Mouse (Mus musculus) NIH3T3 (cell line): ENCODE data around the gene Prkcd.
"Not testable (repeated sequence)": the region's sequence is repeated elsewhere in the genome, so short reads cannot be mapped to it uniquely, and the experiment has no call there.

ENCODE experiments used
- DNase-seq: peaks from one replicate; pipeline ENCODE4 v3.0.0-alpha.2; 2012; ENCODE audit warnings: low read depth

Prkcd gene

DNA sequence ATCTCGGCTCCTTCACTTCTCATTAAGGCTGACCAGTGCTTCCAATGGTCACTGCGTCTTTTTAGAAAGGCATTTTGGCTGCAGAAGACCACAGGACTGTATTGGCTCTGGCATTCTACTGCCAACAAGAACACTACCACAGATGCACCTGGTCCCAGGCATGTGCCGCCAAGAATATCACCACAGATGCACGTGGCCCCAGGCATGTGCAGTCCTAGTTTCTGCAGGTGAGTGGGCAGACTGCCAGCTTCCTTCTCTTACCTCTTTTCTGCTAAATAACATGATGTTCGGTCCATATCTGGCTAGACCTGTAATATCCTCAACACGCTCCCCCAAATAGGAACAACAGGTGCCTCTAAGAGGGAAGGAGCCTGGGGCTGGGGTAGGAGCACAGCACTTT is 17.8 kb downstream of the Prkcd start:
- DNase-seq: no peak

DNA sequence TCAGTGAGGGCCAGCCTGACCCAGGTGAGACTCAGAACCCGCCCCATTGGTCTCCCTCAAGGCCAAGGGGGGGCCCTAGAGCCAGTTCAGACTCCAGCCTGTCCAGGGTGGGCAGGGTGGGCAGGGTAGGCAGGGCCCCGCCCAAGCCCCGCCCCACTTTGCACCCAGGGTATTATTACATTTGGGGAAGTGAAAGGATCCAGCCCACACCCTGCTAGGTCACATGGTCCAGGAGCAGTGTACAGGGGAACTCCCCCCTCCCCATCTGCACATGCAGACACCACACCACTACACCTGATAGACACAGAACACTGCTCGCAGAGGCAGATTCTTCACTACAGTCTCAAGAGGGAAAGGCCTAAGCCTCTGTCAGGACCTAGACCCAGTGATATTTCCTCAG is 18.3 kb downstream of the Prkcd start:
- DNase-seq: no peak

DNA sequence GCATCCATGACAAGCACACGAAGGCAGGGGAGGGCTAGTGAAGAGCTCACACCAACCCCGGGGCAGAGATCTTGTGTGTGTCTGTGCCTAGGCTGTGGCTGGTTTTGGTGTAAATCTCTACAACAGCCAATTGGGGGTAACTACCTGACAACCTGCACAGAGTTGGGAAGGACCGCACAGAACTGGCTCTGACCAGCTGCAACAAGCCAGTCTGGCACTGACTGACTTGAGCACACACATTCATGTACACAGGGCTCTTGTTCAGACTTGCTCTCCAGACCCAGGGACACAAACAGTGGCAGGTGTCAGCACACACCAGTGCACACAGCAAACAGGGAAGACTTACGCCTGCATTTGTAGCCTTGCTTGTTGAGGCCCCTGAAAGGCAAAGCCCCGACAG is 19.2 kb downstream of the Prkcd start:
- DNase-seq: no peak

DNA sequence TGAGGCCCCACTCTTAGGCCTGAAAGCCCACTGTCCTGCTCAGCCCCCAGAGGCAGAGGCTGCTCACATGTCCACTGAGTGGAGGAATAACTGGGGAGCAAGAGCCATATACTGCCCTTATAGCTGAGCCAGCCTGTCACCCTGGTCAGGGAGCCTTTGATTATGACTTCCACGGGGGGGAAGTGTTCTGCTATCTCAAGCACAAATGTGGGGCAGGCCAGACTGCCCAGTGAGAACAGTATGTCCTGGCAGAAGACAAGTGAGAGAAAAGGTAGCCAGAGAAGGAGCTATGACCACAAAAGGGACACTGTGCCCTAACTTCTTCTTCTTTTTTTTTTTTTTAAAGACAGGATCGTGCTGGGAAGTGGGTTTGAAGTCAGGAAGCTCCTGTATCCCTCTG is 28.9 kb downstream of the Prkcd start:
- DNase-seq: no peak

DNA sequence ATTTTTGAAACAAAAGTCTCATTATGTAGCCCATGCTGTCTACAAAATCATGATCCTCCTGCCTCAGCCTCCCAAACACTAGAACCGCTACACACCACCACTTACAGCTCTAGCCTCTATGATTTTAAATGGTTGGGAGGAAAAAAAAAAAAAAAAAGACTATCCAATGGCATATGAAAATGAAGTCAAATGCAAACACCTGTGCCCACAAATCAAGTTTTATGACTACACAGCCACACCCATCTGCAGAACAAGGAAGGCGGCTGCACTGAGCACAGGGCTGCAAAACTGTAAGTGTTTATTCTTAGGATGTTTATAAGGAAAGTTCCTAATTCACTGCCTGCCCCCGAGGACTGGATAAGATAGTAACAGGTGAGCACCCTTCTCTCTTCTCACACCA is 29.6 kb downstream of the Prkcd start:
- no peak for DNase-seq

DNA sequence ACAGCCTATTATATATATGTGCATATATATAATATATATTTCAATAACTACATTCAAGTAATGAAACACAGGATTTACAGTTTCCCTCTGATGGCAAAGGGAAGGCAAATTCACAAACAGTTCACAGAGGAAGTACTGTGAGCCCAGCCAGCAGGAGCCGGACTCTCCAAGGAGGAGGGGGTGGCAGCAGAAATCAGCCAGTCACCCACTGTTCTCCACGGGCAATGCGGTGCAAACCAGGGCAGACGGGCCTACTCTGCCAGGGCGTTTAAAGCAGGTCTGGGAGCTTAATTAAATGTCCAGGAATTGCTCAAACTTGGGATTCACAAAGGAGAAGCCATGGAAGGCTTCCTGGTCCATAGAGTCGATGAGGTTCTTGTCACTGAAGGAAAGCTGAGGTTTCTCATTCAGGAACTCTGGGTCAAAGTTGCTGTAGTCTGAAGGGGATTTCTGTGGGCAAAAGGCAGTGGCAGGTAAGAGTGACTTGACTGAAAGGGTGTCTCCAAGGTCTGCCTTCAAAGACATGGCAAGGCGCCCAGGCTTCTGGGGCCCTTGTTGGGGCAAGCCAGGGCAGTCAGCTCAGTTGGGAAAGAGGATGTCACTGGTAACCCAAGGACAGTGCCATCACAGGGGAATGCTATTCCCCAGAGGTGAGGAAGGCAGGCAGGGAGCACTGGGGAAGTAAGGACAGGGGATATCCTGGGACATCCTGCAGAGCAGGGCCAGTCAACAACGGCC is 30.3 kb downstream of the Prkcd start:
- DNase-seq: no peak

DNA sequence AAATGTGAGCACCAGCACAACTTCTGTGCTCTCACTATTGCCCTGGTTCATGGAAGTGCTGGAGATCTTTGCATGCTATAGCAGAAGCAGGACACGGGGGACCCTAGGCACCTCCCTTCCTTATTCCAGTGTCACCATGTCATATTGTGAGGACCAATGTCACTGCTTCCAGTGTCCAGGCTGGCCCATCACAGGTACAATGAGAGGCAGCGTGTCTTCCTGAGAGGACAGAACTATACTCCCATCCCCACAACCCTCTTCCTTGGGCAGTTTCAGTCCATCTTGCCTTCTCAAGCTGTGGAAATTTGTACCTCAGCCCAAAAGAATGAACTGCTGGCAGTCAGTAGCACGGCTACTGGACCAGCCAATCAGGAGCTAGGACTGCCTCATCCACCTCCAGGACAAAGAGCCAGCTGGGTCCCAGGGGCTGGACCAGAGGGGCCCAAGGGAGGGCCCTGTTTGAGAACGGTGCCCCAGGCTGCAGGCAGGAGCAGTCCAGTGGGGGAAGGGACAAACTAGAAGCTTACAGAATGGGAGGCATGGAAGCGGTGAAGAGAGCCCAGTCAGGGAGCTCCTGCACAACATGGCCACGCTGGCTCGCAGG is 31.8 kb downstream of the Prkcd start:
- DNase-seq: peak; percentile 84

DNA sequence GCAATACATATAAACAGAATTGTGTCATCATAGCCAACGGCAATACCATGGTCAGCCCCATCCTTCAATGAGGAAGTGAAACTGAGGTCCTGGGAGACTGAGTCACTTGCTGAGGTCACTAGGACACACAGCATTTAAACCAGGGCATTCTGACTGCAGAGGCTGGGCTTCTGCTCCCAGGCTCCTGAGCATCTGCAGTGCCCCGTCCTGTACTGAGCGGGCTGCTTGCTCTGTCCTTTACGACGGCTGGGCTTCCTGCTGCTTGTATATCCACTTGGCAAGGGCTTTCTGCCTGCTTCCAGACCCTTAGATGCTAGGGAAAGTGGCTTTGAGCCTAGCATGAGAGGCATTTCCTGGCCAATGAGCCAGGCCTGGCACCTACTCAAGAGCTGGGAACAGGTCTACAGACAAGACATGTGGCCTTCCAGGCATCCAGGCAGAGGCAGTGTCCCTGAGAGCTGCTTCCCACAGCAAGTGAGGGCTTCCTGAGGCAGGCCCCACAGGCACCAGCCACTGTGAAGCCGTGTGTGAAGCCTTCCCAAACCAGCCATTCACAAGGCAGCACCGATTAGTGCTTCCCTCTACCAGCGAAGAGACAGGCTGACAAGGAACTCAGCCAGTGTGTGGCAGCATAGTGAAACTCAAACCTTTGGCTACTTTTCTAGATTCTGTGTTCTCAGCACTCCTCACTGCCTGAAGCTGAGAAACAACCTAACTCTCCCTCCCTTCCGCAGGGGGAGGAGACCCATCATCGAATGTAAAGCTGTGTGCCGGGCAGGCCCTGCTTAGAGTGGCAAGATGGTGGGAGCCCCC is 32.5 kb downstream of the Prkcd start:
- DNase-seq: peak; percentile 68

DNA sequence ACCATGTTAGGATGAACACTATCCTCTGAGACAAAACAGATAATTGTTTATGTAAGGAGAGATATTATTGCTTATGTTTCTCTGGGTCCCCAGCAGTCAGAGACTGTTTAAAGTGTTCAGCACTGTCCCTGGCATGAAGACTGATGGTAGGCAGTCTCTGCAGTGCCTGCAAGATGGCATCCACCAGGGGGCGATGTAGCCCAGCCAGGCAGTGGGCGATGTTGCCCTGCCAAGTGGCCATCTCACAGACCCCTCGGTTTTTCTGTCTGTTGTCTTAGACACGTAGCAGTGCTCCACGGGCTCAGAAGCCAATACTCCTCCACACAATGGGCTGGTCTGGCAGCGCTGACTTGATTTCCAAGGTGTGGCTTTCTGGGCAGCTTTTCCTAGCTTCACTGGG is 34.6 kb downstream of the Prkcd start:
- peak; percentile 87 for DNase-seq

DNA sequence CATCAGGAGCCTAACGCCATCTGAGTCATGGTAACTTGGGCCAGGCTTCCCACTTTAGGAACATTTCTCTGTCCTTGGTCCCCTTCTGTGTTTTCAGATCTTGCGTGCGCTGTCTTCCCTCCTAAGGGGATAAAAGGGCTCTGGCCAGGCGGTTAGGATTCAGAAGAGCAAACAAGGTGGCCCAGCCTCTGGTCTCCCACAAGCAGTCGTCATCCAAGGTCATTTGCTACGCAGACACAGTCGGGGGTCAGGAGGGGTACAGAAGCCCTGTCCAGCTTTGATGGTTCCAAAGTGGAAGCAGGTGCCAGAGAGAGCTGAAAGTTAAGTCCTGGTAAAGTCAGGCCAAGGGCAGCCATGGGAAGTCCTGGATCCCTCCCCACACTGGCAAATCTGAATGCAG is 35.1 kb downstream of the Prkcd start:
- DNase-seq: no peak

DNA sequence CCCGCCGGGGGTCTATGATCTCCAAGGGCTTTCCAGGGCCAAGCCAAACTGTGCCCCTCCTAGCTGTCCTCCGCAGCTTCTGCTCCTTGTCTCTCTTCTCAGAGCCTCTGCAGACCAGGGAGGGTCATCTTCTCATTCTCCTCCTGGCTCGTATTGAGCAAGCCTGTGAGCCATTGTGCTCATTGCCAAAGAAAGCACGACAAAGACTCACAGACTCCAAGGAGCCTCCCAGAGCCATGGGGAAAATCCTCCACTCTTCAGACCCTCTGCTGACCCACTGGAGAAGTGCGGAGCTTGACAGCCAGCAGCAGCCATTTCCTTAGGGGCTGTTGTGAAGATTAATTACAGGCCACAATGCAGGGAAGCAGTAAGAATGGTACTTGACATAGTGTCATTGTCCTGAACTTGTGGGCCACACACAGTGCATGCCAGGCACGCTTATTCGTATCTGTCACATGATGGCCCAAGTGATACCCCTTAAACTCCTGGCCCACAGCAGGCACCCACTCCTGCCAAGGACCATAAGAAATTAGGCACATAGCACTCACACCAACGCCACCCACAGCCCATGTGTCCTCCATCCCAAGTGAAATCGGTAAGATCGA is 35.9 kb downstream of the Prkcd start:
- peak; percentile 34 for DNase-seq

DNA sequence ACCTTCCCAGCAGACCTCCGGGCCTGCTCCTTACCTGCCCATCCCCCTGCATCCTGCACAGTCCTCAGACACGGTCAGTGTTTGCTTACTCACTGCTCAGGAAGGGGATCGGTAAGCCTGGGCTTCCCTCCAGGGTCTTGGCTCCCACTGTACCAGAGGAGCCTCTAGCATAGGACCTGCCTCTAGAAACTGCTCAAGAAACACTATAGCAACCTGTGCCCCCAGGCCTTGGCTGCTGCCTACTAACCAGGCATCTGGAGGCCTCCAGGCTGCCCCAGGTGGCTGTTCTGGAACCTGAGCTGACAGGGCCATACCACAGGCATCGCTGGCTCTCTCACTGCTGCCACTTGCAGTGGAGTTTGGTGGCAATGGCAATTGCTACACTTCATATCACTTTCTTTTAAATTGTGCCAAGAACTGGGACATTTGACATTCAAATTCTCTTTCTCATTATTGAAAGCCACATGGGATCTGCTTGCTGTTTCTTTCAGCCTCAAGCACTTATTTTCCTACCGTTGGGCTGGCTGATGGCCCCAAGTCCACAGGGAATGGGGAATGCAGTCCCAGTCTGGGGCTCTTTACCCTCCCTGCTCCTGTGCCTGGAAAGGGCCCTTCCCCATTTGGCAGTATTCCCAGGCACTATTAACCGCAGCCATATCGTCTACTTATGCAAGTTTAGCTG is 39.1 kb downstream of the Prkcd start:
- DNase-seq: peak; percentile 57

DNA sequence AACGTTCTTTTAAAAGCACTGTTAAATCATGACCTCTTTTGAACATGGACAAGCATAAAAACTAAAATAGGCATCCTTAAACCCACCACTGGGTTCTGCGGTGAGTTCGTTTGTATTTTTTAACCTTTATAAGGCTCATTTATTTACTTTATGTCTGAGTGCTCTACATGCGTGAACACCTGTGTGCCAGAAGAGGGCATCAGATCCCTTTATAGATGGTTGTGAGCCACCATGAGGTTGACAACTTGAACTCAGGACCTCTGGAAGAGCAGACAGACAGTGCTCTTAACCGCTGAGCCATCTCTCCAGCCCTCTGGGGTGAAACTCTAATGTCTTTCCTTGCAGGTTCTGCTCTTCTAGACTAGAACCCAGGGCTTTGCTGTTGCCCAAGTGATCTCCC is 40.7 kb downstream of the Prkcd start:
- no peak for DNase-seq

DNA sequence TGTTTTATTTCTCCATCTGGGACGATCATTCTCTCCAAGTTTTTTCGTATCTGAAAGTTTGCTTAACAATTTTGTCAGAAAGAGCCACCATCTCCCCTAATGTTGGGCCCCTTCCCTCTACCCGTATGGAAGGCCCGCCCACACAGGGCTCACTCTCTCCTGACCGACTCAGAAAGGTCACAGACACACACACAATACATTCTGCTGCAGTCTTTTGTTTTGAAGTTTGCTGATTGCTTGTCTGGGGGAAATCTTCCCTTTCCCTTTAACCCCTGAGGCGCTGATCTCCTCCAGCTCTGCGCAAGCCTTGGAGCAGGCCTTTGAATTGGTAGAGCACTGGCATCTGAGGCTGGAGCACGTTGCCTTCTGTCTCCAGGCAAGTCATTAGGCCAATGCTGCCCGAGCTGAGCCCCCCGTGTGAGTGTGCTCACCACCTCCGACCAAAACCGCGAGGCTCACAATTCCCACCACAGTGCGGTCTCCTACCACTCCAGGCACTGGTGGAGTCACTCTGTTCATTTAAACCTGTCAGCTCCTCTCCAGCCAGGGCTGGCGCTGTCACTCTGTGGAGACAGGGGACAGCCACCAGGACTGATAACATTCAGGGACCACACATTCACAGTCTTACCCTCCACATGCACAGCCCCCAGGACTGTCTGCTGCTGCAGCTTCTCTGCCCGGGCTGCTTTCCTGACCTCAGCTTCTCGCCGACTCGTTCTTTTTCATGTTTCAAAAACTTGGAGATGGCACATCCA is 41.3 kb downstream of the Prkcd start:
- DNase-seq: no peak

DNA sequence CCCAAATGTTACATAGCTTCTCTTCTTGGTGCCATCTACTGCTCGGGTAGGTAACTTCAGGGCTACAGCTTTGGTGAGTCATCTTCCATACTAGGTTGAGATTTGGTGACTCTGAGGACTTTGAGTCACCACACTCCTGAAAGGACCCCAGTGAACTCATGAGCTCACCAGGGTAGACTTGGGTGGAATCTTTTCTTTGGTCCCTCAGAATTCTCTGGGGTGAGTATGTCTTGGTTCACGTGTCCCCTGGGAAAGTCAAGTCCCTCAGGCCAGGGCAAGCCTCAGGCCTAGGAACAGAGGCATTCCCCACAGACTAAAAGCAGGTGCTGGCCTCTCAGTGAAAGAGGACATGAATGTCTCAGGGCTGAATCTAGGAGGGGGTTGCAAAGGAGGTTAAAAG is 41.9 kb downstream of the Prkcd start:
- peak; percentile 26 for DNase-seq

DNA sequence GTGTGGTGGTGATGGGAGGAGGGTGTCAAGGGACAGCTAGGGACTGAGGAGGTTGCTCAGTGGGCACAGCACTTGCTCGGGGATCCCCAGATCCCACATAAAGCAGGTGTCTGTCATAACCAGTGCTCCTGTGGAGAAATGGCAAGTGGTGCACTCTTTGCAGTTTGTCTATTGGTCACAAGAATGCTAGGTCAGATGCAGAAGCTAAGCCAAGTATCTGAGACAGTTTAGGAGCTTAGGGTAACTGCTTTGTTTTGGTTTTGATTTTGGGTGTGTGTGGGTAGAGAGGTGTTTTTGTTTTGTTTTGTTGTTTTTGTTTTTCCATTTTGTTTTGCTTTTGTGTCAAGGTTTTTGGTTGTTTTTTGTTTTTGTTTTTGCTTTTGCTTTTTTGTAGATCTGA is 44.8 kb downstream of the Prkcd start:
- DNase-seq: no peak

DNA sequence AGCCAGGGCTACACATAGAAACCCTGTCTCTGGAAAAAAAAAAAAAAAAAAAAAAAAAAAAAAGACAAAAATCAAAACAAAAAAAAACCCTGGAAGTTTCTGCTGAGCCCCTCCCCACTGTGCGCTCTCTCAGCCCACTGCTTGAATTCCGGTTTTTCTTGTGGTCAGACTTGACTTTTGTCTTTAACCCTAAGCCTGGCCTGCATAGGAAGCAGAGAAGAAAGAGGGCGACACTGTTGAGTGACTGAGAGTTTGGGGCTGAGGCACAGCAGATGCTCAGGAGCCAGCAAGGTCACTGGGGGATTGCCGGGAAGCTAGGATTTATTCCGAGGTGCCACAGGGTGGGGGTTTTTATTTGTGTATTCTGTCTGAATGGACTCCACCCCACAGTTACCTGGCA is 46.1 kb downstream of the Prkcd start:
- no peak for DNase-seq

DNA sequence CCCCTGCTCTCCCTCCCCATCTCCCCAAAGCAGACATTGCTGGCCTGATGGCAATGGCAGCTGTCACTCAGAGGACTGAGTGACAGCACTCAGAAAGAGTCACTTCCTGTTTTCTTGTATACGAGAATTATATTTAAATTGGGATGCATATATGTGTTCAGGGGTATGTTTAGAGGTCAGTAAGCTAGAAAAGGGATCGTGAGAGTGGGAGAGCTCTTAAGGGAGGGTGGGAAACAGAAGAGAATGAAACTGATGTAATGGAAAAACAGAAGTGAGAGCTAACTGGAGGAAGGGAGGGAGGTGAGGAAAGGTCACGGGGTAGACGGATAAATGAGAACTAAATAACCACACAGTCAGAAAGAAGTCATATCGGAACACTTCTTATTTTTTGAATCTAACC is 46.8 kb downstream of the Prkcd start:
- no peak for DNase-seq

DNA sequence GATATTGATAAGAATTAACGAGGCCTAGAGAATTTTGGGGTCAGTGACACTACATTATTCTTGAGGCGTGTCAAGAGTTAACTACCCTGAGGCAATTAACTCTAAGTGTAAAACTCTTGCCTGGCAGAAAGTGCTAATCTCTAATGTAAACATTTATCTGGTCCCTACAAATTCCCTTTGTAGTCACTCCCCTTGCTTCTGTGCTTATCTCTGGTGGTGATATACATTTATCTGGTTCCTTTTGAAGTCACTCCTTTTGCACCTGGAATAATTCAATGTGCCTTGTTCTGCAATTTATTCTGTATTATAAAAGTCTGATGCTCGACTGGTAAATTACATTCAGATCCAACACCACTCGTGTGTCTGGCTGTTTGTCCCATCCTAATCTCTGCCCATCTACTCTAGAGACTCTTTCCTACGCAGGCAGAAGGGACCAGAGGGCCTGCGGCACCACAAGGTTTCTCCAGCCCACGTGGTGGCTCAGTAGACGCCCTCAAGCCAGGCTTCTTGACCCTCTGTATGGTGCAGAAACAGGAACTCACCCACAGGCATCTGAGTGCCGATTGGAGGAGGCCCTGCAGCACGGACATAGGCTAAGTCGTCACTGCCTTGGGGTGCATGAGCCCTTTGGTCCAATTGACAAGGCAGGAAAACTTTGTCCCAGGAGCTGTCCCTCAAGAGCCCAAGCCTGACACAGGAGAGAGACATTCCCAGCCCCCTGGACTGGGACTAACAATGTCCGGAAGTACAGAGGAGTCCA is 48.5 kb downstream of the Prkcd start:
- not testable (repeated sequence) for DNase-seq

DNA sequence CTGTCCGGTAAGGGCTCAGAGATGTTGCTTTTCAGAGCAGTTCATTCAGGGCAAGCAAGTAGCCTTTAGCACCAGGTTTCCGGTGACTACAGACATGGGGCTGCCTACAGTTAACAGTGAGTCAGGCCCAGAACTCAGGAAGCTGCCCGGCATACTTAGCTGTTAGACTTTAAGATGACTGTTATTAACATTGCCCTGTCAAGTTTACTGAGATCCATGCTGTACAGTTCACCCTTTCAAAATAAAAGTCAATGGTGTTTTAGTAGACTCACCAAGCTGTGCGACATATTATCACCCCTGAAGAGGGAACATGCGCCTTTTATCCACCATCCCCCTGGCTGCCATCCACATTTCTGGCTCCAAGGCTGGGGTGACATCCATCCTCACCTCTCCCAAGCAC is 49.8 kb downstream of the Prkcd start:
- no peak for DNase-seq

DNA sequence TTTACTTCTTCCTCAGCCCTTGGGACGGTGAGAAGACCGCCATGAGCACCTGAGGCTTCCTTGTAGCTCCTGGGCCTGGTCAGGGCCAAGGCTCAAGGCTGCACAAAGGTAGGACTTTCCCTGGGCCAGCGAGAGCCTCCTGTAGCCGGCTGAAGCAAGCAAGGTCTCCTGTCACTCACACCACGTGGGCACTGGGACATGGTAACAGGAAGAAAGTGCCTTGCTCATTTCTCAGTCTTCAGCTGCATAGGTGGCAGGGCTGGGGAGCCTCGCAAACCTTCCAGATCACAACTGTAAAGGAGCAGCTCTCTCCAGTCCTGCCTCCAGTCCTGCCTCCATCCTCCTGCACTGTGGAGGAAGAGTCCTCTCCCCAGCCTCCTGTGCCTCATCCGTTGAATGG is 50.2 kb downstream of the Prkcd start:
- no peak for DNase-seq
